Mouse (Mus musculus): ENCODE measurements around the gene Pced1b. TPM values are rescaled to one million over a fixed set of nuclear protein-coding genes. Genes with fewer than 3 reads are reported as not detected.

Pced1b gene
- total and polyA plus RNA-seq, 3 experiments, result 6.6 to 36.5 TPM; not detected in 1

DNA sequence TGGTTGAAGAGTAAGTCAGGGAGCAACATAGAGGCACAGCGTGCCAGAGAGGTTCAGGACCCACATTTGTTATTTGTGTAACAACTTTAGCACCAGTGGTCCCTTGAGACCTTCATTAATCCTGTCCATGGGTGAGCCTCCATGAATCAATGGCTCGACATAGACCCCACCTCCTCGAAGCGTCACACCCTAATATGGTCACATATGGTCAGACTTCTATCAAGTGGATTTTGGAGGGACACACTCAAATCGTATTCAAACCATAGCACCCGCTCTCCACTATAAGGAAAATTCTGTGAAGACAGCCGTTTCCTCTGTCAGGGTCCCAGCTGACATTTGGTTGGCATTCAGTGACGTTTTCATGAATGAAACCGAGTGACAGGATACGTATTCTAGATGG, 2.4 kb downstream of the Pced1b start:
- Histone ChIP-seq H3K4me3 (ENCODE audit: control insufficient read depth in 1 of 2, insufficient read depth in 1 of 2, low read depth in 2 of 2, low read length in 2 of 2) (no peak overlapping the region), H3K36me3 (ENCODE audit: control insufficient read depth in 1 of 2, insufficient read depth in 2 of 2, low read length in 2 of 2) (no peaks in the 10 kb centered on the region), H3K27me3 (ENCODE audit: control insufficient read depth in 1 of 2, insufficient read depth in 2 of 2, low read length in 2 of 2) (peaks cover 0 to 5% of the 10 kb centered on the region in 2 experiments; a peak in 2 of 4 replicates), H3K79me2 (ENCODE audit: control insufficient read depth, insufficient read depth, low read length, poor library complexity) (no peaks in the 10 kb centered on the region), H3K27ac (ENCODE audit: control insufficient read depth, low read depth, low read length) (no peak overlapping the region), H3K4me1 (ENCODE audit: control insufficient read depth in 1 of 2, insufficient read depth in 2 of 2, low read length in 2 of 2) (no peaks in the 10 kb centered on the region), H3K9ac (ENCODE audit: control insufficient read depth, low read depth, low read length, poor library complexity, severe bottlenecking) (no peak overlapping the region), H3K9me3 (replicated peaks; ENCODE audit: insufficient read depth, low read length) (no peaks in the 10 kb centered on the region)
- TF ChIP-seq ZKSCAN1 (IDR thresholded peaks at IDR 0.05; ENCODE audit: low read depth, low read length), result no peak
- no peak for TF ChIP-seq UBTF (IDR thresholded peaks at IDR 0.05; ENCODE audit: borderline replicate concordance, insufficient read depth, low read depth, low read length)
- TF ChIP-seq ZMIZ1 (IDR thresholded peaks at IDR 0.05; ENCODE audit: low read depth, low read length), result no peak
- no peak for TF ChIP-seq JUND (IDR thresholded peaks at IDR 0.05; ENCODE audit: low read depth, low read length)
- DNase-seq (ENCODE audit: low read depth, low spot score), result no peak

DNA sequence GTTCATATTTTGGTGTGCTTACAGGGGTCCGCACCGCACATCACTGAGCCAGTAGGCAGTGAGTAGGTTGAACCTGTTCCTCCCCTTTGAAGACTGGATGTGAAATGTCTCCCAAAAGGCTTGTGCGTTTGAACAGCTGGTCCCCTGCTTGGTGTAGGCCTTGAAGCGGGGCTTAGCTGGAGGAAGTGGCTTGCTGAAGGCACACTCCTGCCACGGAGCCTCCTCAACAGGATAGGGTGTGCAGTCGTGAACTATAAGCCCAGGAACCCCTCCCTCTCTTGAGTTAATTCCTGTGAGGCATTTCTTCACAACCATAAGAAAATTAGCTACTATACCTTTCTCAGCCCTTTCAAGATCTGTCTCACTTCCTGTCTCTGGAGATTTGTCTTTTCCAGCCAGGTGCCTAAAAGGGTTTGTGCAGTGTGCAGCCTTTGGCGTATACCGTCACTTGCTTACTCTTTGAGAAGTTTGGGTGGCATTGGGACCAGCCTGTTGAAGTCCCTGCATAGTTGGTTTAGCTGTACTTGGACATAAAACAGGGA, 5.7 kb downstream of the Pced1b start:
- no peak for TF ChIP-seq MAFK (IDR thresholded peaks at IDR 0.05; ENCODE audit: borderline replicate concordance, low read depth, low read length)
- TF ChIP-seq MYB (IDR thresholded peaks at IDR 0.05; ENCODE audit: low read depth, low read length), result no peak
- TF ChIP-seq TCF12 (IDR thresholded peaks at IDR 0.05; ENCODE audit: low read depth, low read length), result no peak
- no peak for TF ChIP-seq ELF1 (IDR thresholded peaks at IDR 0.05; ENCODE audit: low read depth, low read length)
- no peak for TF ChIP-seq MAX (IDR thresholded peaks at IDR 0.05; ENCODE audit: low read length)
- TF ChIP-seq TAL1 (IDR thresholded peaks at IDR 0.05; ENCODE audit: low read length), result no peak
- TF ChIP-seq E2F4 (IDR thresholded peaks at IDR 0.05; ENCODE audit: borderline replicate concordance, low read depth, low read length), result no peak
- TF ChIP-seq BHLHE40 (IDR thresholded peaks at IDR 0.05; ENCODE audit: borderline replicate concordance, low read depth, low read length), result no peak
- no peak for TF ChIP-seq MAZ (IDR thresholded peaks at IDR 0.05; ENCODE audit: low read depth, low read length)
- no peak for TF ChIP-seq CHD1 (IDR thresholded peaks at IDR 0.05; ENCODE audit: low read depth, low read length)
- no peak for TF ChIP-seq SIN3A (IDR thresholded peaks at IDR 0.05; ENCODE audit: low read length)
- no peak for TF ChIP-seq SMC3 (IDR thresholded peaks at IDR 0.05; ENCODE audit: low read depth, low read length)
- no peak for TF ChIP-seq JUND (IDR thresholded peaks at IDR 0.05; ENCODE audit: low read depth, low read length)
- TF ChIP-seq MXI1 (IDR thresholded peaks at IDR 0.05; ENCODE audit: low read depth, low read length), result no peak
- TF ChIP-seq HCFC1 (IDR thresholded peaks at IDR 0.05; ENCODE audit: low read depth, low read length), result no peak
- no peak for TF ChIP-seq USF2 (IDR thresholded peaks at IDR 0.05; ENCODE audit: borderline replicate concordance in 1 of 2, insufficient read depth in 1 of 2, low read depth in 1 of 2, low read length in 2 of 2)
- Histone ChIP-seq H3K9ac (ENCODE audit: control insufficient read depth, low read depth, low read length, poor library complexity, severe bottlenecking) (no peak overlapping the region), H3K9me3 (replicated peaks; ENCODE audit: insufficient read depth, low read length) (no peaks in the 10 kb centered on the region)

More for the DNA sequence above, 5.7 kb downstream of the Pced1b start:
- Histone ChIP-seq H3K4me1 (ENCODE audit: control insufficient read depth in 1 of 2, insufficient read depth in 2 of 2, low read length in 2 of 2) (no peaks in the 10 kb centered on the region), H3K27me3 (ENCODE audit: control insufficient read depth in 1 of 2, insufficient read depth in 2 of 2, low read length in 2 of 2) (peaks cover 0 to 5% of the 10 kb centered on the region in 2 experiments; a peak in 2 of 4 replicates), H3K27ac (ENCODE audit: control insufficient read depth, low read depth, low read length) (no peak overlapping the region), H3K79me2 (ENCODE audit: control insufficient read depth, insufficient read depth, low read length, poor library complexity) (no peaks in the 10 kb centered on the region), H3K36me3 (ENCODE audit: control insufficient read depth in 1 of 2, insufficient read depth in 2 of 2, low read length in 2 of 2) (no peaks in the 10 kb centered on the region), H3K4me3 (ENCODE audit: control insufficient read depth in 1 of 2, insufficient read depth in 1 of 2, low read depth in 2 of 2, low read length in 2 of 2) (no peak overlapping the region)
- DNase-seq (ENCODE audit: low read depth, low spot score), result no peak
